Mouse (Mus musculus): Measurements from ENCODE around the gene Stx8. TPM values are rescaled to one million over a fixed set of nuclear protein-coding genes. Genes with fewer than 3 reads are reported as not detected.

Gene Stx8
- polyA plus RNA-seq, 2 experiments from 2014 or later: 51.2 to 57.7 TPM

GRCm38 (mm10) chr11:68201063-68201462 lies 235.1 kb downstream of the Stx8 start:
- peak; percentile 50 for ATAC-seq

GRCm38 (mm10) chr11:68201811-68202459 lies 235.9 kb downstream of the Stx8 start:
- ATAC-seq: no peak

DNA sequence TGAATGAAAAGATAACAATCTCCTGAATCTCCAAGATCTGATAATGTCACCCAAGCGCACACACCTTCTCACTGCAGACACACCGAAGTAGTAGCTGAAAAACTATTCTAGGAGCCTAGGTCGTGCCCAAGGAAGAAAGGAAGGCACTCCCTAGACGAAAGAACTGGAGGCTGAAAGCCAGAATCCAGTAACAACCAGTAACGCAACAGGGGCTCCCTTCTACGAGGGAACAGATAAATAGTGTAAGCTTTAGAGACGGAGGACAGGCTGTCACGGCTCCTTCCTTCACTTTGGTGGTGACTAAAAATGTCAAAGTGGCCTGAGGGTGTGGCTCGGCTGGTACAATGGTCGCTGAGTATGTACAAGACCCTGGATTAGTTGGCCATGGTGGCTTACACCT lies 236.6 kb downstream of the Stx8 start:
- no peak for ATAC-seq

GRCm38 (mm10) chr11:68203658-68204315 lies 237.8 kb downstream of the Stx8 start:
- no peak for ATAC-seq

DNA sequence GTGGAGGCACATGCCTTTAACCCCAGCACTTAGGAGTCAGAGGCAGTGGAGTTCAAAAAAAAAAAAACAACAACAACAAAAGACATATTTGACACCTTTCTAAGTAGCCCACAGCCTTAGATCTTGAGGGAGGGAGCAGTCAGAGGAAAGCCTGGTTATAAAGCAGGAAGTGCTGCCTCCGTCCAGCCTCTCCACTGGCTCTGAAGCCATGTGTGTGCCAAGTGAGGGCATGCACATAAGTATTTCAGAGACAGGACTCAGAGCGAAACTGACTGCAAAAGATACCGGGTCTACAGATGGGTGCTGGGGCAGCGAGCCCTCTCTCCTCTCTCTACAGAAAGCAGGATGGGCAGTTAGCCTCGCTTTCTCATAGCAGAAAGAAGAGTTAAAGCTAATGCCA lies 238.4 kb downstream of the Stx8 start:
- peak; percentile 18 for ATAC-seq

- no peak for ATAC-seq
Observed at GRCm38 (mm10) chr11:68205572-68206229, 239.7 kb downstream of the Stx8 start.

DNA sequence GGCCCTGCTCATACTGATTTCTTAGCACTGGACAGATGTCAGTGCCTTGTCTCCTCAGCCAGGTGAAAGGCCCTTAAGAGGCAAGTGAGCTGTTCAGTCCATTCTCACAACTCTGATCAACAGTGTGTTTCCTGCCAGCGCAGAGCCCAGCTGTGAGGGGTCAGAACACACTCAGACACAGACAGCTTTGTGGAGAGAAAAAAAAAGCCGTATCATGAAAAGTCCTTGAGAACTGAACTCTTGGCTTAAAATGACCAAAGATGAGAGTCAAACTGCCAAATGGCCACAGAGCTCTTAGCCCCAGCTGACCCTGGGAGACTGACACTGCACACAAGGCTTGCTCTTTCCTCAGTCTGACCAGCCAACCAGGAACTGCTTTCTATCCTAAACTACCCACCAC lies 242.0 kb downstream of the Stx8 start:
- ATAC-seq: no peak

GRCm38 (mm10) chr11:68208582-68208981 lies 242.6 kb downstream of the Stx8 start:
- no peak for ATAC-seq

DNA sequence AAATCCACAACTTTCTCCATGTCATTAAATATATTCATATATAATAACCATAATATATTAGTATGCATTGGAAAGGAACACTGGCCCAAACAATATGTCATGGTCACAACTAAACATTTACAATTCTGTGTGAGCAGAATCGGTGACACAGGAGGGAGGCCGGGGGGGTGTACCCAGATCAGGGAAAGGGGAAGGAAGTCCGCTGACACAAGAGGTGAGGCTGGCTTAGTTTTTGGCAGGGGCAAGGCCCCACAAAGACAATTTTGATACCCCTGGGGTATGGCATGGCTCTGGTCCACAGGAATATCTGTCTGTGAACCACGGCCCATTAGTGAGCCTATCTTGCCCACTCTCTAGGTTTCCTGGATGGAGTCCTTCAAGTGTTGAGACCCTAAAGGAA lies 243.5 kb downstream of the Stx8 start:
- ATAC-seq: no peak

DNA sequence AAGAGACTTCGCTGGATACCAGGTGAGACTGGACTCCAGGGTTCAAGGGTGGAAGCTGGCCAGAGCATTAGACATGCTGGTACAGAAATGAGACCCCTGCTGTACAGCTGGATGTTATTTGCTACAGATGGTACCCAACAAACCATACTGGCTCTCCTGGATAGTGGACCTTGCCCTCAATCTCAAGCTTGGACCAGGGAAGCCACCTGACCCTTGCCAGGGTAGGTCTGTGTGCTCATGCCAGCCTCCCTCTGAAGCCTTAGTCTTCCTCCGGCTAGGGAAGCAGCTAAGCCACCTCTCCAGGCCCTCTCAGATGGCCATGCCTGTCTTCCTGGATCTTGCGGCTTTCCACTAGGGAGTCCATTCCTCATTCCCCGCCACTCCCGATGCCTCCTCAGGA lies 244.7 kb downstream of the Stx8 start:
- no peak for ATAC-seq

GRCm38 (mm10) chr11:68211924-68212578 lies 246.1 kb downstream of the Stx8 start:
- no peak for ATAC-seq

DNA sequence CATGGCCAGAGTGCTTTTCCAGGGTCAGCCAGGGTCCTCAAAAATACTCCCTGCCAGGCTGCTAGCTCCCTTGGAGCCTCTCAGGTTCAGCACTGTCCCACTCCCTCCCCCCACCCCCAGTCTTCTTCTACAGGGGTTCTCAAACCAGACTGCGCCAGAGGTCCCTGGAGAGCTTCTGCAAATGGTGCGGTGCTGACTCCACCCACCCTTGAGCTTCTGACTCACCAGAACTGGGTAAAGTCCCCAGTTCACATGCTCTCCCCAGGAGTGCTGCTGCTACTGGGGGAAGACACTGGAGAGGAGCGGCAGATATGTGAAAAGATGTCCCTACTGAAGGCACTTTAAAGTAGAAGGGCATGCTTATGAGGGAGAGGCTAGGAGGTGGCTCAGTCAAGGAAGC lies 247.9 kb downstream of the Stx8 start:
- peak; percentile 91 for ATAC-seq

GRCm38 (mm10) chr11:68214496-68215205 lies 248.7 kb downstream of the Stx8 start:
- no peak for ATAC-seq

DNA sequence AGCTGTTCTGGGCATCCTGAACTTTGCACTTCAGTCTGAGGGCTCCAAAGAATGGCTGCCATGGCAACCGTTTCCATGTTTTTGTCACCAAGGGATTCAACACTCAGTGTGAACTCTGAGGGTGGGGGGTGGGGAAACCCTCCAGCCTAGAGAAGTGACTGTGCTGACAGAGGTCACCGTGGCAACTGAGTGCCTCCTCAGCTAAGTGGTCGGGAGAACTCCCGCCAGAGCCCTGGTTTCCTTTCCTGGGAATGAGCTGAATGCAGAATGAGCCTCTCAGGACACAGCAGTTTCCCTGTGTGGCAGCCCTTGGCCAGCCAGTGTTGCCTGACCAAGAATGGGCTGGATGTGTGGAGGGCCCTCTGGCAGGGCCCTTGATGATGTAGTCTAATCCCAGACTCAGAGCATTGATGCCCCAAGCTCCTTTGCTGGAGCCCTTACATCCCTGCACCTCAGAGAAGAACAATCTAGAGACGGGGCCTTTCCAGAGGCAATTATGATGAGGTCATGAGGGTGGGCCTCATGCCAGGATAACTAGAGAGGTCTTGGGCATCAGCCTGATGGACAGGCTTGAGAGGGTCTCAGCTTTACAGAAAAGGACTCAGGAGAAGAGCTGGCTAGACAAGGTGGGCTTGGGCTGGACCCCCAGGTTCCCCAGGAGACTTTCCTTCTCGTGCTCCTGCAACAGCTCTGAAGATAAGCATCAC lies 249.4 kb downstream of the Stx8 start:
- no peak for ATAC-seq

DNA sequence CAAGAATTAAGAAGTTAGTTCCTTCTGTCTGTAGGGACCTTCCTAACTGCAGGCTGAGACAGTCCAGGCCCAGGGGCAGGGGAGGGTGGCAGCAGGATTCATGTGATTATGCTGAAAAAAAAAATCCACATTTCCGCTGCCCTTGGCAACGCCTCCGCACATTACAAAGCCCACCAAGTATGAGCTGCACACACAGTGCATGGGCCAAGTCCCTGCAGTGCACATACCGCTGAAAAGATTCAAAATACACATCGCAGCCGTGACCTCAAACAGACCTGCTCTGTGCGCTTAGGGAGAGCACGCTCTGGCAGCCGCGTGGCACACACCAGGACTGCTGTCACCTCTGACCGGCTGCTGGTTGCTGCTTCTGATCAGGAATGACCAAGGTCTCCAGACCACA lies 250.0 kb downstream of the Stx8 start:
- ATAC-seq: no peak

DNA sequence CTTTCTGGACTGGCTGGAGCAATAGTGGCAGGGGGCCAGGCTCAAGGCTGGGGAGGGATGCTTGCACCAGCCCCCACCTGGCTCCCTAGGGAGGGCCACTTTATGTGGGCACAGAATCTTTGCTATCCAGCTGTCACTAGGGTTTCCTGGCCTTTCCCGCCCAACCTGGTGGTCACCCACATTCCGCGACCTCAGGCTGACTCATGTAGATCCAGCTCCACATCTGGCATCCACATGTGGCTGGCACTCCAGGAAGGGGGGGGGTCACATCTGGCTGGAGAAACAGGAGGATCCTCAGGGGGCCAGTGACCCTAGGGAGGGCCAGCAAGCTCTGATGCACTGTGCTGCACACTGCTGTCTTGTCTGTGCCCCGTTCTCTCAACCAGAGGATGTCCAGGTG lies 254.7 kb downstream of the Stx8 start:
- ATAC-seq: no peak

GRCm38 (mm10) chr11:68222209-68222608 lies 256.2 kb downstream of the Stx8 start:
- ATAC-seq: no peak

GRCm38 (mm10) chr11:68223143-68223542 lies 257.1 kb downstream of the Stx8 start:
- no peak for ATAC-seq

GRCm38 (mm10) chr11:68226654-68227057 lies 260.7 kb downstream of the Stx8 start:
- no peak for ATAC-seq

GRCm38 (mm10) chr11:68227837-68228236 lies 261.8 kb downstream of the Stx8 start:
- no peak for ATAC-seq

GRCm38 (mm10) chr11:68228941-68229665 lies 263.1 kb downstream of the Stx8 start:
- no peak for ATAC-seq
